Mouse (Mus musculus) heart, embryonic 11.5 days (tissue): ENCODE measurements around the gene Dmwd. TPM values are rescaled to one million over a fixed set of nuclear protein-coding genes. Genes with fewer than 3 reads are reported as not detected.

Experiments
- ATAC-seq: fragments of 200-750 bp; cut with Nextera tagmentation; replicated peaks from 2 replicates; pipeline ENCODE4 v1.8.0; 2017; ENCODE audit warnings: moderate library complexity; ENCODE audit not compliant: insufficient number of reproducible peaks, low FRiP score, low TSS enrichment
- H3K27ac ChIP-seq: fragments of 300-500 bp; sonication (generic); 2 replicates; pipeline ENCODE4 v1.5.1; 2014; ENCODE audit warnings: mild to moderate bottlenecking, low read depth, low read length
- H3K27me3 ChIP-seq: fragments of 300-500 bp; sonication (generic); 2 replicates; pipeline ENCODE4 v1.6.1; 2014; ENCODE audit warnings: mild to moderate bottlenecking, low read length, mixed read lengths; ENCODE audit not compliant: control insufficient read depth, insufficient read depth
- H3K36me3 ChIP-seq: fragments of 300-500 bp; sonication (generic); 2 replicates; pipeline ENCODE4 v1.6.1; 2014; ENCODE audit warnings: mild to moderate bottlenecking, low read length, moderate library complexity, mixed read lengths; ENCODE audit not compliant: control insufficient read depth, insufficient read depth
- H3K4me1 ChIP-seq: fragments of 300-500 bp; sonication (generic); 2 replicates; pipeline ENCODE4 v1.6.1; 2014; ENCODE audit warnings: low read length; ENCODE audit not compliant: control insufficient read depth, insufficient read depth
- H3K4me2 ChIP-seq: fragments of 300-500 bp; sonication (generic); 2 replicates; pipeline ENCODE4 v1.6.1; 2014; ENCODE audit warnings: mild to moderate bottlenecking, moderate library complexity
- H3K4me3 ChIP-seq: fragments of 300-500 bp; sonication (generic); 2 replicates; pipeline ENCODE4 v1.5.1; 2014; ENCODE audit warnings: low read depth, low read length
- H3K9ac ChIP-seq: fragments of 300-500 bp; sonication (generic); 2 replicates; pipeline ENCODE4 v1.6.1; 2014; ENCODE audit warnings: mild to moderate bottlenecking, low read depth, low read length, moderate library complexity
- H3K9me3 ChIP-seq: fragments of 300-500 bp; sonication (generic); replicated peaks from 2 replicates; pipeline ENCODE4 v1.6.1; 2016; ENCODE audit warnings: low read length; ENCODE audit not compliant: control insufficient read depth
- WGBS: fragments of 180-500 bp; shearing (Covaris S2); extraction: QIAGEN DNeasy Blood & Tissue Kit; methylation state at CpG from one replicate; pipeline ENCODE4 v1.1.7; 2014; ENCODE audit not compliant: insufficient replicate concordance; 5-methylcytosine and 5-hydroxymethylcytosine counted together
- polyA plus RNA-seq: library from polyadenylated mRNA; unstranded; fragments of >200 nt; fragmentation: Nextera tagmentation; extraction: Ambion mirVana; gene quantifications from 2 replicates; pipeline ENCODE4 v1.2.1, GENCODE M21; 2014

Gene Dmwd
- 15.2 and 16.2 TPM in 2 replicates for polyA plus RNA-seq

DNA sequence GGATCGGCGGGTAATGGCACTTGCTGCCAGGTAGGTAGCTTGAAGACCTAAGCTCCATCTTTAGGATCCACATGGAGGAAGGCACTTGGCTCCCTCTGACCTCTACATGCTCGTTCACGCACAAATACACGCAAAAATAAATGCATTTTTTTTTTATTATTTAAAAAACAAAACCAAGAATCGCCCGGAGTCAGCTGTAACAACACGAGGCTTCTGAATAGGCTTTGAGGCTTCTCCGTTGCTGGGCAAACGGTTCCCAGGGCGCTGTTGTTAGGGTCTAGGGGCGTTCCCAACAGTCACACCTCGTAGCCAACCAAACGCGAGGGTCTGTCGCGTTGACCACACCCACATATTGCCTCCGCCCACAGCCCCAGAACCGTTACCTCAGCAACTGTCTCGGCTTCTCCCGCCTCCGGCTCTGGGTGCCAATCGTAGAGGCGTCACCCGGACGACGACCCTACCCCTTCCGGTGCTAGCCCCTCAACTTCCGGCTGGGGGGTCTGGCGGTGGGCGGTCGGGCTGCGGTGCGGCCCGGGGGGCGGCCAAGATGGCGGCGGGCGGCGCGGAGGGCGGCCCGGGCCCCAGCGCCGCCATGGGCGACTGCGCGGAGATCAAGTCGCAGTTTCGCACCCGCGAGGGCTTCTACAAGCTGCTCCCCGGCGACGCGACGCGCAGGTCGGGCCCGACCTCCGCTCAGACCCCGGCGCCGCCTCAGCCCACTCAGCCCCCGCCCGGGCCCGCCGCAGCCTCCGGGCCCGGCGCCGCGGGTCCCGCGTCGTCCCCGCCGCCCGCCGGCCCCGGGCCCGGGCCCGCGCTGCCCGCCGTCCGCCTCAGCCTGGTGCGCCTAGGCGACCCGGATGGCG lies at the start of gene Dmwd:
Dmwd (plus strand) TSS at position 505 of the 863 bp plus-strand sequence.
- no peaks in the 10 kb centered on the region for H3K27me3 ChIP-seq
- peak; percentile 96 for ATAC-seq
- H3K4me1 ChIP-seq = peaks cover 15% of the 10 kb centered on the region
- peak within 1 kb of the TSS; percentile 81 for H3K27ac ChIP-seq
- WGBS = 2% methylated on average over 56 of the region's 91 CpGs
- H3K36me3 ChIP-seq = peaks cover 19% of the 10 kb centered on the region
- H3K4me3 ChIP-seq = peak within 1 kb of the TSS; percentile 97
- peak within 1 kb of the TSS; percentile 94 for H3K9ac ChIP-seq
- peak within 1 kb of the TSS; percentile 94 for H3K4me2 ChIP-seq
- no peaks in the 10 kb centered on the region for H3K9me3 ChIP-seq

DNA sequence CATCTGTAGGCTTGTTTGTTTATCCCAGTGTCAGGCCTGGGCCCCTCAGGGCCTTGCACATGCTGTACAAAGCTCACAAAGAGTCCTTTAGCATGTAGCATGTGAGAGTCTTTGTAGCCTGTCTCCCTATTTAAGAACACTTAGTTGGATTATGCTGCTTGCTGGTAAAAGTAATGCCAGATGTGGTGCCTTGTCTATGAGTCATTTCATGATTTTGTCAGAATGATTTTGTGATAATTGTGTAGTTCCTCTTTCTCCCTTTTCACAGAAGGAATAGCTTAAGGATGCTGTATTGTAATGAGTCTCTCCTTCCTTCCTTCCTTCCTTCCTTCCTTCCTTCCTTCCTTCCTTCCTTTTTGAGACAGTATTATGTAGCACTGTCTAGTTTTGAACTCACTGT lies 48.0 kb upstream of the Dmwd start:
- no peak overlapping the region for H3K9ac ChIP-seq
- no peak overlapping the region for H3K4me3 ChIP-seq
- peaks cover 13% of the 10 kb centered on the region; the same call in 1 of the 2 replicates for H3K4me1 ChIP-seq
- H3K27ac ChIP-seq = no peak overlapping the region
- ATAC-seq = no peak
- peaks cover 32% of the 10 kb centered on the region for H3K36me3 ChIP-seq
- H3K27me3 ChIP-seq = peaks cover 8% of the 10 kb centered on the region
- H3K4me2 ChIP-seq = no peak overlapping the region
- H3K9me3 ChIP-seq = no peaks in the 10 kb centered on the region

DNA sequence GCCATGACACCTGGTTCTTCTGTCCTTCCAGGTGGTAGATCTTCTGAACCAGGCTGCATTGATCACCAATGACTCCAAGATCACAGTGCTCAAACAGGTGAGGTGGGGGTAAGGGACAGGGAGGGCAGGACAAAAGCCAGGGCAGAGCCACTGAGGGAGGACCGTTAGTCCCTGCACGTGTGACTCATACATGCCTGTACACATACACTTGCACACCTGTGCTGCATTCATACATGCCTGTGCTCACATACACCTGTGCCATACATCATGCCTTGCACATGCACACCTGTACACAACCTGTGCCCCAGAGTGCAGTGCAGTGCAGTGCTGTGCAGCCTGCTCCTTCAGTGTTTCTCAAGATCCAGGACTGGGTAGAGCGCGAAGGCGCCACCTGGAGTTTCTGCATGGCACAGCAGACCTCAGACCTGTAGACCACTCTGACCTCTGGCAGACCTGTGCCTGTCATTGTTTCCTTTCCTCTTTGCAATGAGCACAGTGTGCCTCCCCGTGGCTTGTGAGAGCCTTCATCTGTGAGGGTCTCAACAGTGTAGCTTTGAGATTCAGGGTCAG lies 46.9 kb upstream of the Dmwd start:
- Histone ChIP-seq H3K9ac (no peak overlapping the region), H3K4me2 (no peak overlapping the region), H3K4me3 (no peak overlapping the region), H3K36me3 (peaks cover 33% of the 10 kb centered on the region), H3K27ac (no peak overlapping the region), H3K4me1 (peaks cover 9% of the 10 kb centered on the region; the same call in 1 of the 2 replicates), H3K27me3 (no peaks in the 10 kb centered on the region), H3K9me3 (no peaks in the 10 kb centered on the region)
- WGBS = 63% methylated on average over 6 of the region's 6 CpGs
- peak; percentile 41 for ATAC-seq

DNA sequence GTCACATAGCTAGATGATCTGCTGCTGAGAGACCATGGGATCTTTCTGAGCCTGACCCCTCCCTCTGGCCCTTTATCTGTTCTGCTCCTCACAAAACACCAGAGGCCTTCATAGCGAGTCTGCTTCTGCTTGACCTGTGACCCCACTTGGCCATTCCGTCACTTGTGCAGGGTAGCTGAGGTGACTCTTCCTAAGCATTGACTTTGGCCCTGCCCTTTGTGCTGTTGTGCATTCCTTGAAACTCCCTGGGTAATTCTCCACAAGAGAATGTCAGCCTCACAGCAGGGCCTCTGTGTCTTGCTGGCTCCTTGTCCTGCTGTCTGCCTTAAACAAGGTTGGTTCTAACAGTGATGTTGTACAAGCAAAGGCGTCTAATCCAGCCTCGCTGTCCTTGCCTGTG lies 44.4 kb upstream of the Dmwd start:
- H3K27ac ChIP-seq = no peak overlapping the region
- H3K27me3 ChIP-seq = no peaks in the 10 kb centered on the region
- no peak for ATAC-seq
- WGBS = 64% methylated on average over 4 of the region's 4 CpGs
- H3K4me1 ChIP-seq = no peaks in the 10 kb centered on the region
- H3K9me3 ChIP-seq = no peaks in the 10 kb centered on the region
- H3K4me3 ChIP-seq = no peak overlapping the region
- H3K9ac ChIP-seq = no peak overlapping the region
- H3K4me2 ChIP-seq = no peak overlapping the region
- H3K36me3 ChIP-seq = peaks cover 52% of the 10 kb centered on the region

DNA sequence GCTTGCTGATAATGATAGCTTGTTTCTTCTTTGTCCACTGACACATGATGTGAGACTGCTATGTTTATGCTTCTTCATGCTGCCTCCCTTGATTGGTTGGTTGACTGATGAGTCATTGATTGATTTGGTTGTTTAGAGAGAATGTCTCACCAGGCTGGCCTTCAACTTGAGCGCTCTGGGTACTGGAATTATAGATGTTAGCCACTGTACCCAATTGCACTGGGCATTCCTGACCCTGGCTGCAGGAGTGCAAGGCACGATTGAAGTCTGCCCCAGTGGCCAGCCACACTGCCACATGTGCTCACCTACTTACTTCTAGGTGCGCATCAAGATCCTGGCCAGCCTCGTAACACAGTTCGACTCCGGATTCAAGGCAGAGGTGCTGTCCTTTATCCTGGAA lies 31.4 kb upstream of the Dmwd start:
- Histone ChIP-seq H3K9ac (no peak overlapping the region), H3K36me3 (peaks cover 77% of the 10 kb centered on the region), H3K27ac (no peak overlapping the region), H3K9me3 (no peaks in the 10 kb centered on the region), H3K4me2 (no peak overlapping the region), H3K4me3 (no peak overlapping the region), H3K27me3 (no peaks in the 10 kb centered on the region), H3K4me1 (no peaks in the 10 kb centered on the region)
- no peak for ATAC-seq
- 95% methylated on average over 6 of the region's 6 CpGs for WGBS

DNA sequence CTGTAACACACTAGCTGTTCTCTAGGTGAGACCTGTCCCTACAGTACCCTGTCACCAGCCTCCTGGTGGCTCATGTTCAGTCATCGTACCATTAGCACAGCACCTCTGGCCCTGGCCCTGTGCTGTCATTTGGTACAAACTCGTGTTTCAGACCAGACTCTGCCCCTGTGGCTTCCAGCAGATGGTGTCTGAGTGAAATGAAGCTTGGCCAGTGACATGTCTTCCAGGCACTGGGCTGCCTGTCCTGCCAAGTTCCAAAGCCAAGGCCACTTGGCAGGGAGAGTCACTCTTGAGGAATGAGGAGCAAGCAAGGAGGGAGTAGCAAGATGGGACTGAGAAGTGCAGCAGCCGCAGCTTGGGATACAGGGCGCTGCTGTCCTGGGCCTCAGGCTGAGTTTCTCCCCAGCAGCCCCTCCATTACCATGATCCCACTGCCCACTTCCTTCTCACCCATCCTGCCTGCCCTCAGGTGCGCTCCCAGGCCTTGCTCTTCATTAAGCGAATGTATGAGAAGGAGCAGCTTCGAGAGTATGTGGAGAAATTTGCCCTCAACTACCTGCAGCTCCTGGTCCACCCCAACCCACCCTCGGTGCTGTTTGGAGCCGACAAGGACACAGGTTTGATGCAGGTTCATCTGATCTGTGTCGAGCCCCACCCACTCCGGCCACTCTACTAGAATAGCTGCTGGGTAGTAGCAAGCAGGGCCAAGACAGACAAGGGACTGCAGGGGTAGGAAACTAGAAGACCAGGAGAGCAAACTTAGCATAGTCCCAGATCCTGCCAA lies 29.5 kb upstream of the Dmwd start:
- H3K27ac ChIP-seq = no peak overlapping the region
- no peaks in the 10 kb centered on the region for H3K27me3 ChIP-seq
- no peak overlapping the region for H3K4me3 ChIP-seq
- H3K4me2 ChIP-seq = no peak overlapping the region
- H3K36me3 ChIP-seq = peaks cover 69% of the 10 kb centered on the region
- no peaks in the 10 kb centered on the region for H3K9me3 ChIP-seq
- no peak for ATAC-seq
- no peak overlapping the region for H3K9ac ChIP-seq
- H3K4me1 ChIP-seq = no peaks in the 10 kb centered on the region
- 85% methylated on average over 11 of the region's 11 CpGs for WGBS

DNA sequence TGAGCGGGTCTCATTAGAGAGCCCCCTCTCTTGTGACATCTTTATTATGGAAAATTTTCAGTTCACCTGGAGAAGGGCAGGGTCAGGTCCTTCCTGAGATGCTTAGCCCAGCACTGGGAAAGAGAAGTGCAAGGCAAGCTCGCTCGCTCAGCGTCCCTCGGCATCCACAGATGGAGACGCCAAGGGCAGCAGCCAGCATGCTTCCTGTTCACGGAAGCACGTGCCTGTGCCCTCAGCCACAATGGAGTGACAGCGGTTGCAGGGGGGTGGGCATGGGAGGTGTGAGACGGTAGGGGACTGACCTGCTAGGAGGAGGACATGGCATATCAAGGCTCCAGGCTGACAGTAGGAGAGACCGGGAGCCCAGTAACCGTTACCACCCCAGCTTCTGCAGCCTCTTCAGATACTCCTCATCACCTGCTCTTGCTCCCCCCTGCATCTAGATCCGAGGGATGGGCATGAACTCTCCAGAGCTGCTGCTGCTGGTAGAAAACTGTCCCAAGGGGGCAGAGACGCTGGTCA lies 28.0 kb upstream of the Dmwd start:
- Histone ChIP-seq H3K36me3 (peaks cover 59% of the 10 kb centered on the region), H3K9me3 (no peaks in the 10 kb centered on the region), H3K27me3 (no peaks in the 10 kb centered on the region), H3K4me3 (no peak overlapping the region), H3K4me2 (no peak overlapping the region), H3K9ac (no peak overlapping the region), H3K4me1 (no peaks in the 10 kb centered on the region), H3K27ac (no peak overlapping the region)
- ATAC-seq = no peak
- 86% methylated on average over 14 of the region's 14 CpGs for WGBS

DNA sequence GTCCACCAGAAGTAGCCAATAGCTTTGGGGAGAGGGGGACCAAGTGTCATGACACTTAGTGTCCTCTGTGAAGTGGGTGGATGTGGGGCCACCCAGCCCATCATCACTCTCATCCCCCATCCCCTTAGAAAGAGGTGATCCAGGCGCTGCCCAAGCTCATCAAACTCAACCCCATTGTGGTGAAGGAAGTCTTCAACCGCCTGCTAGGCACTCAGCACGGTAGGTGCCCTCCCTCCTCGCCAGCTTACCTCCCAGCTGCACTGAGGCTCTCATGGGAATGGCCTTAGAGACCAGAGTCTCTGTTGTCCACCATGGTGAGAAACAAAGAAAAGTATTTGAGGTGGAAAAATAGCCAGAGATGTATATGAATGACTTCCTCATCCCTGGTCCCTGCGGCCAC lies 26.8 kb upstream of the Dmwd start:
- Histone ChIP-seq H3K9ac (no peak overlapping the region), H3K4me2 (no peak overlapping the region), H3K4me3 (no peak overlapping the region), H3K36me3 (peaks cover 53% of the 10 kb centered on the region), H3K4me1 (0 out of 2 replicates have a peak, but pooled peaks cover 3% of the 10 kb centered on the region), H3K27ac (no peak overlapping the region), H3K9me3 (no peaks in the 10 kb centered on the region), H3K27me3 (no peaks in the 10 kb centered on the region)
- no peak for ATAC-seq
- 86% methylated on average over 5 of the region's 5 CpGs for WGBS
